Mouse (Mus musculus) thymus, adult 18-20 months (tissue): ENCODE data around the gene Arhgef3.

Source experiments
- DNase-seq, 2 experiments: peaks; one replicate each; pipeline ENCODE4 v3.0.0; 2022; ENCODE audit warnings: mixed read lengths in 2 of 2

Arhgef3 gene

DNA sequence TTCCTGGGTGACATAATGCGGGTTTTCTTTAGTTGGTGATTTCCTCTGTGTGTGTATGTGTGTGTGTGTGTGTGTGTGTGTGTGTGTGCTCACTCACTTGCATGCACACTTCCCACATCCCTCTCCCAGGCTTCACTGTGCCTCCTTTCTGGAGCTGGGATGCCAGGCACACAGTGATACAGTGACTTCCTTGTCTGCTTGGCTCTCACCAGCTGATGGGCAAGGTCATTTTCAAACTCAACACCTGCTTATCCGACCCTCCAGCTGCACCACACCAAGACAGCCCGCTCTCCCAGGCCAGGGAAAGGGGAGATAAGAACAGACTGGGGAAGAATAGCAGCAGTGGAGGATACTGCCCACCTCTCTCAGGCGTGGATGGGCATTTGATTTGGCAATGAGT, 52.5 kb downstream of the Arhgef3 start:
- no peak for DNase-seq

DNA sequence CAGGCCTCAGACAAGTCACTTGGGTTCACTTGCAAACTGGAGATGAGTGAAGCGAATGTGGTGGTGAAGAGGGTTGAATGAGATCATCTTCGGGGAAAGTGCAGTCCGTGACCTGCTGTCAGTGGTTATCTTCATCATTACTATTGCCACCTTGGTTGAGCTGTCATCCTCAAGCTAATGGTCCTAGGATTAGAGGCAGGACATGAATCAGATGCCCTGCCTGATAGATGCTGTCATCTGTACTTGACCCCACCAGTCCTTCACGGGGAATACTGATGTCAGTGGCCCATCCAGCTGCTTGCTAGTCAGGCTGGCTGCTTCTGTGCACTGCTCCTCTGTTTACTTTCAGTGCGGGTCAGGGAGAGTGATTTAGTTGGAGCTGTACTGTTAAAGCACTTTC, 53.7 kb downstream of the Arhgef3 start:
- no peak for DNase-seq

GRCm38 (mm10) chr14:27169287-27169686, 54.6 kb downstream of the Arhgef3 start:
- DNase-seq, result no peak

GRCm38 (mm10) chr14:27170421-27170820, 55.7 kb downstream of the Arhgef3 start:
- no peak for DNase-seq

- no peak for DNase-seq
These were observed 56.6 kb downstream of the Arhgef3 start for GRCm38 (mm10) chr14:27171175-27171830.

GRCm38 (mm10) chr14:27173178-27173803, 58.6 kb downstream of the Arhgef3 start:
- no peak for DNase-seq

DNA sequence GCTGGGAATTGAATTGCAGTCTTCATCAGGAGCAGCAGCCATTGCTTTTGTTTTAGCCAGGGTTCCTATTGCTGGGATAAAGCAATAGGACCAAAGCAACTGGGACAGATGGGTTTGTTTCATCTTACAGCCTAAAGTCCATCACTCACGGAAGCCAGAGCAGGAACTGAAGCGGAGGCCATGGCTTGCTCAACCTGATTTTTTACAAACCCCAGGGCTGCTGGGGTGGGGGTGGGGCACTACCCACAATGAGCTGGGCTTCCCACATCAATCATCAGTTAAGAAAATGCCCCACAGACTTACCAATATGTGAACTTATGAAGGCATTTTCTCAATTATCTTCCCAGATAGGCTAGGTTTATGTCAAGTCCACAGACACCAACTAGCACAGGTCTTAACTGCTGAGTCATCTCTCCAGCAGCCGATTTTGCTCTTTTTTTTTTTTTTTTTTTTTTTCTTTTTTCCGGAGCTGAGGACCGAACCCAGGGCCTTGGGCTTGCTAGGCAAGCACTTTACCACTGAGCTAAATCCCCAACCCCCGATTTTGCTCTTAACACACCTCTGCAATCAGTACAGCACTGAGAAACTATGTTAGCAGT, 59.6 kb downstream of the Arhgef3 start:
- no peak for DNase-seq

DNA sequence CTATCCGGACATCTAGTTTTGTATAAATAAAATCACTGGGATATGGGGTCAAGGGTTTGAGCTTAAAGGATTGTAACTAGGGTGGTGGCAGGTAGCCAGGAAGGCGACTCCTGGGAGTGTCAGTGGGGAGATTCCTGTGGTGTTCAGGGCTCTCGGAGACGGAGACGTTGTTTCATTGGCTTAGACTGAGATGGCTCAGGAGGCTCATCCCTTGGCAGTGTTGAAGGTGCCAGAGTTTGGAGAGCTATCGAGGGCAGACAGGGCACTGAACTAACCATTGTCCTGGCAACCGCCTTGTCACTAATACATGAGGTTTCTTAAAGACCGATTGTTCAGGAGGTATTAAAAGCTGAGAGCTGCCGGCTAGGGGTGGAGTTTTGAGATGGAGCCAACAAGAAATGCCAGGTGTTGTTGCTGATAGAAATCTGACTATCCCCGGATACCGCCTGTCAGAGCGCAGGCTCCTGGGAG, 60.2 kb downstream of the Arhgef3 start:
- no peak for DNase-seq

GRCm38 (mm10) chr14:27175343-27175742, 60.6 kb downstream of the Arhgef3 start:
- DNase-seq, result no peak

DNA sequence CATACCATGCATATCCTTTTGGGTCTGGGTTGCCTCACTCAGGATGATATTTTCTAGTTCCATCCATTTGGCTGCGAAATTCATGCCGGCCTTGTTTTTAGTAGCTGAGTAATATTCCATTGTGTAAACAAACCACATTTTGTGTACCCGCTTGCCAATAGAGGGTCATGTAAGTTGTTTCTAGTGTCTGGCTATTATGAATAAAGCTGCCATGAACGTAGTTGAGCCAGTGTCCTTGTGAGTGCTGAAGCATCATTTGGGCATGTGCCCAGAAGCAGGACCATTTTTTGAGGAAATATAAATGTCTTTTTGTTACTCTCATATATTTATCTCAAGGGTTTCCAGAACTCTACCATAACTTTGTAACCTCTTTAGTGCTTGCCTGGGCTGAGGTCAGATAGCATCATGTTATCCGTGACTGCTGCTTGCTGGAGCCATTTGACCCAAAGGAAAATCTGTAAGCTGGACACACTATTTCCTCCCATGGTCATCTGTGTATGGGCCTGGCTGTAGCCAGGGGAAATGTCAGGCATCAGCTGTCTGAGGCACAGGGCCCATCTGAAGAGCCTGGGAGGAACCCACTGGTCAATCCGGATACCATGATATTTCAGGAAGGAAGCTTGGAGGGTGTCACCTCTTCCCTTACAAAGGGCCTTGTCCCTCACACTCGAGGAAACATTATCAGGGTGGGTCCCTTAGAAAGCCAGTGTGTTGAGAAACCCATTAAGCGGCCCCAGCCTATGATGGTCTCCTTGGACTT, 63.3 kb downstream of the Arhgef3 start:
- DNase-seq, result no peak

DNA sequence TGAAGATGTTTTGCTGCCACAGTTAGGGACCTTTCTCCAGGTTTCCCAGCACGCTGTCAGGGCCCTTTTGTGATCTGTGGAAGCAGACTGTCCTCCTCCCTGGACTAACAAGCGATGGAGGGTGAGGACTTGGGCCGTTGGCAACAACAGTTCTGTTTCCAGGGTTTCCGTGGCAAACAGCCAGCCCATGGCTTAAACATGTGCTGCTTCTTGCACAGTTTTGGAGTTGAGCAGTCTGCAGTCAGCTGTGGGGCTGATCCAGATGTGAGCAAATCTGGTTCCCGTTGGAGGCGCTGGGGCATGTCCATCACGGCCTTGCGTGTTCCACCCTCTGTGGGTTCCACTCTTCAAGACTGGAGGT, 63.8 kb downstream of the Arhgef3 start:
- DNase-seq, result no peak

DNA sequence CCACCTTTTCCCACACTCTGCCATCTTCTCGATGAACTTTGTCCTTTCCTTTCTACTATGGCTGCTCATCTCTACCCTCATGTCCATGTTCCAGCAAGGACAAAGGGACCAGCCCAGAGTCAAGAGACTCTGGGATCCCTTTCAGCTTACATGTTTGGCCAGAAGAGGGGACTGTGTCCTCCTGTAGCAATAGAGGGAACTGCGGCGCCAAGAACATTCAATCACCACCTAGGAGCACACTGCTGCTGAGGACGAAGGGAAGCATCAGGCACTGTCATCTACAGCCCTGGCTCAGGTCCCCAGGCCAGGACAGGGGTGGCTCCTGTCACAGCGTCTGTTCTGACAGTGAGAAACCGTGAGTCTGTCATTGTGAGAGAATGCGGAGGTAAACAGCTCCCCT, 65.1 kb downstream of the Arhgef3 start:
- no peak for DNase-seq

DNA sequence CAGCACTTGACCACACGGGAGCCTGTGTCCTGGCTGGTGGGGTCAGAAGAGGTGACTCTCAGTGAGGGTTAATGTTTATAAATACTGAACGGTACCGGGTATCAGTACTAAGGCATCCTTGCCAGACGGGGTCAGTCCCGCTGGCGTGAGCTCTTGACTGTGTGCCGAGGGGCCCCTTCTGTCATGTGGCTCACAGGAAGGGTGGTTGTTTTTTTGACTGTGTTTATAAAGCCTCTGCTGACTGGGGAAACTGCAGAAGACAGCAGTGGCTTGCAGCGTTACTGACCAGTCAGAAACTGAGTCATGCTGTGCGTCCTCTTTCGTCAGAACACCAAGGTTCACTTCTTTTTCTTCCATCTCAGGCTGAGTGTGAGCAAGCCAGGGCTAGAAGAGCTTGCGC, 67.4 kb downstream of the Arhgef3 start:
- no peak for DNase-seq

DNA sequence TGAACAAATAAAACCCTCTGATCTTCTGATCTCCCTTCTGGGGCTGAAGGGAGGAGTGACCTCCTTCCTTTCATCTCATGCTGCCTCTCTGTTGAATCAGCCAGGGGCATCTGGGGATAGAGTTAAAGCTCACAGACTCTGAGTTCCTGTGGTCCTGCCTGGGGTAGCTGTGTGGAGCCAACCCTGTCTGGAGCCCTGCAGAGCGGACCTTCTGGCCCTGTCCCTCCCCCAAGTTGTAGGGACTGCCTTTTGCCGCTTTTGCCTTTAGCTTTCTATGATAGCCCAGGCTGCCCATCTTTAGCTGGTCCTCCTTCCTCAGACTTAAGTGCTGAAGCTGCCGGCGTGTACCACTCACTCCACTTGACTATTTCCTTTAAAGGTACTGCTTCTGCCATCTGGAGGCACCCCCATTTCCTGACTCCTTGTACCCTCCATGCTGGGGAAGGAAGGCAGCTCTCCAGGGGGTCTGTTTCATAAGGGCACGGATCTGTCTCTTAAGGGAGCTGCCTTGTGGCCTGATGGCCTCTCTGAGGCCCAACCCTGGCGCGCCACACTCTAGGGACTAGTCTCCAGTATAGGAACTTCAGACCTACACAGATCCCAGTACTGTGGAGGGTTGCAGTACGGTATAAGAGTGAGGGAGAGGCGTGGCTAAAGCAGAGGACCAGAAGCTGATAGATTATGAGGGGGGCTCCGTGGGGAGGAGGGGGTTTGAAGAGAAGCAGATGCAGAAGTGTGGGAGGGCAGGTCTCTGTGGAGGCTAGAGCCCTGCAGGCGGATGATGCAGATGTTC, 68.1 kb downstream of the Arhgef3 start:
- no peak for DNase-seq

DNA sequence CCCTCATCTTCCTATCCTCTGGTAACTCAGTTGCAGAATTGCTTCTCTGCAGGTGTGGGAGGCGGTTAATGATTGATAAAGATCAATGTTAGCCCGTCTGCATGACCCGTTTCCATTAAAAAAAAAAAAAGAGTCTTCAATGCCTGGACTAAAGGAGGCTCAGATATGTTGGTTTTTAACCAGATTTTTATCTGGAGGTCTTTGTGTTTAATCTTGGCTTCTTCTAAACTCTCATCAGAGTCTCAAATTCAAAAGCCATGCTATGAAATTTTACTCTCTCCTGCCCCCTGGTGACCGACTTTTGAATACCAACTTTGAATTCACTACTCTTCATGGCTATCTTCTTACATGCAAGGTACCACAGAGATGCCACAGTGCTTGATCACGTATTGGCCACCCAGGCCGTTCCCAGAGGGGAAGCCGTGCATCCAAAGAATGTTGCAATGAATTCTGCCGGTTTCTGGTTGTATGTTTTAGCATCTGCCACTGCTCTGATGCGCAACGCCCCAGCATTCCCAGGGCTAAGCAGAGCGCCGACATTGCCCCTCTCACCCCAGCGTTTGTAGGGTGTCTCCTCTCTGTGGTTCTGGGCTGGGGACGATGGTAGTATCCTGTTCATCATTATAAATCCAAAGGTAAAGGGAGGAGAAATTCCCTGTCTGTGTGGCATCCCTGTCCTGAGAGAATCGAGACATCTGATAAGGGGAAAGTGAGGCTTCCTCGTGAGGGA, 69.0 kb downstream of the Arhgef3 start:
- DNase-seq, result no peak

DNA sequence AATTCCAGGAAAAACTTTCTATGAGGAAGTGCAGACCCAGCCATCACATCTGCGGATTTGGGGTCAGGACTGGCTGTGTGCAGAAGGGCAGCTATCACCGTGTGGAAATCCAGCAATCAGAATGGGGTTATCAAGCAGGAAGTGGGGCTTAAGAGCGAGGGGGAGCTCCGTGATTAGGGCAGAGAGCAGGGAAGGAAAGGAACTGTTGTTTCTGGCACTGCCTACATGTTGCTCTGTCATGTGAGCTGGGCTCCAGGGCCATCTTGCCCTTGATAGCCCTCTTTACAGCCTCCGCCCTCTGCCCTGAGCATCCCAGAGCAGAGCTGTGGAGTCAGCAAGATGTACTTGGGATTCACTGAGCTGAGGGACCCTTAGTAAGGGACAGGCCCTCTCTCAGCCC, 71.2 kb downstream of the Arhgef3 start:
- no peak for DNase-seq

DNA sequence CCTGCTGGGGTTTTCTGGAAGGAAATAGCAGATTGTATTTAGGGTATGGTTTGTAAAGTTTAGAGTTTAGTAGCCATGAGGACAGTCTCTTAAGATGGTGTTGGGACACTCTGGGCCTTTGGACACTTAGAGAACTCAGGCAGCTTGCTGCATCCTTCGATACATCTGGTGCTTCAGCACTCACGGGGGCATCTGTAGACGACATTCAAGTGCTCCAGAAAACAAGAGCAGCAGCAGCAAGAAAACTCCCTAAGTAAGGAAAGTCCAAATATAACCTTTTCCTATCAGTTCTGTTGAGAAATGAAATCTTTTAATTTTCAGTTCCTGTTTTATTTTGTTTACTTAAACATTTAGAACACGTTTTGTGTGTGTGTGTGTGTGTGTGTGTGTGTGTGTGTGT, 71.9 kb downstream of the Arhgef3 start:
- DNase-seq, result no peak

GRCm38 (mm10) chr14:27187025-27187424, 72.3 kb downstream of the Arhgef3 start:
- peak; percentile 56 for DNase-seq

- DNase-seq, result no peak
These were observed 73.2 kb downstream of the Arhgef3 start for GRCm38 (mm10) chr14:27187885-27188284.

DNA sequence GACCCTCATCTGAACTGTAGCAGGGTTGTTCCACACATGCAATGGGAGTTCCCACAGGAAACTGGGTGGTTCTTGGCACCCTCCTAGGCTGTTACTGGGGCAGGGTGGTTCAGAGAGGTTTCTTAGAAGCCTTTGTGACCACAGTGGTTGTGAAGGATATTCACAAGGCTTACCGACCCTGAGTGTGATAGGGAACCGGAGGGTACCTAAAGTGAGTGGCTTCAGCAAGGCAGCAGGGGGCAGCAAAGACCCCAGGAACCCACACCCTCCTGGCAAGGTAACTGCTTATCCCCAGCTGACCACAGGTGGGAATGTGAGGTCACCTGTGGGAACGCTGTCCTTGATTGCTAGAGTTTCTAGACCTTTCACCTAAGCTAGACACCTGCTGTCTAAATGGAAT, 77.8 kb downstream of the Arhgef3 start:
- DNase-seq, result peak; percentile 37 to 38

DNA sequence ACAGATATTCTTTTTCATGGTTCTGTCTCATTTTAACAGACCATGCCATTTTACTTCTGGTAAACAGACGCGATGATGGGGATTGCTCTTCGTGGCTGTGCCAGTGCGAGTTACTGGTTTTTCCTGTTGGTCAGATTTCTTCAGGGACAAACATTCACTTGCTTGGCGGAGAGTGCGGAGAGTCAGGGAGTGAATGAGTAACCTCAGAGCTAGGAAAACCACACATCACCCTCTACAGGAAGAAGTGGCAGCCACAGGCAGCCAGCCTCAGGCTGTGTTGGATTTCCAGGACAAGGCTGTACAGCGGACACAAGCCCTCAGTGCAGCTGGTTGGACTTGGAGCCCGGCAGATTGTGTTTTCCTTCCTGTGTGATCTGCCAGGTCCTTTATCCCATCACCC, 82.3 kb downstream of the Arhgef3 start:
- DNase-seq, result no peak

DNA sequence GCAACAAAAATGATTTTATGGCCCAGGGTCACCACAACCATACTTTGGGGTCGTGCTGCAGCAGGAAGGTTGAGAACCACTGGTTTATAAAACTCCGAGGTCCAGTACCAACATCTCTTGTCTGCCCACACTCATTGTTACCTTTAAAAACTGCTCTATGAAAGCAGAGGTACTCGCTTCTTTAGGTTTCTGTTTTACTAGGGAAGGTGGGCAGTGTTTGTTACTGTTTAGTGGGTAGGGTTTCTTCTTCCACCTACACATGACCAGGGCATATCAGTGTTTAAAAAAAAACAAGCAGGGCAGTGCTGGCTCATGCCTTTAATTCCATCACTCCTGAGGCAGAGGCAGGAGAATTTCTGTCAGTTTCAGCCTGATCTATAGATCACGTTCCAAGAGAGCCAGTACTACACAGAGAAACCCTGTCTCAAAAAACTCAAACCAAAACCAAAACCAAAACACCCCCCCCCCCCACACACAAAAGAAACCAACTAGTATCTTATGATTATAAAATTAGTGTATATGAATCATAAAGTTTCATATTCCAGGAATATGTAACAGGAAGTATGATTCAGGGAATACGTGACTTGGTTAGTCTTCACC, 83.9 kb downstream of the Arhgef3 start:
- DNase-seq, result no peak
